Mouse (Mus musculus) liver, adult 2 months (tissue): ENCODE results near the gene Pla2g16.

ENCODE experiments used
- CTCF ChIP-seq: fragments of 200-500 bp; IDR thresholded peaks from 2 replicates; pipeline ENCODE4 v1.5.1; 2011; ENCODE audit warnings: low read depth, low read length, control low read depth
- POLR2A ChIP-seq: fragments of 200-500 bp; IDR thresholded peaks from 2 replicates; pipeline ENCODE4 v1.6.1; 2011; ENCODE audit warnings: low read length, control low read depth; ENCODE audit not compliant: insufficient read depth; ENCODE audit errors: extremely low read depth

GRCm38 (mm10) chr19:7521619-7522018 lies 35.6 kb upstream of the Pla2g16 start:
- TF ChIP-seq CTCF (no peak), POLR2A (no peak)
